Mouse (Mus musculus) thymus, postnatal 4 days (tissue): ENCODE measurements around the gene H2afb3.
"Not testable (repeated sequence)": the region's sequence is repeated elsewhere in the genome, so short reads cannot be mapped to it uniquely, and the experiment has no call there.

Experiments used
- DNase-seq: peaks from one replicate; pipeline ENCODE4 v3.0.0; 2021

Gene H2afb3

GRCm38 (mm10) chrX:120312995-120313394 is at the start of gene H2afb3:
Gene H2afb3, minus strand, starts transcription at chrX:120313095.
- not testable (repeated sequence) for DNase-seq

GRCm38 (mm10) chrX:120301469-120302175 is 11.3 kb downstream of the H2afb3 start:
- DNase-seq: no peak

GRCm38 (mm10) chrX:120292832-120293750 is 19.8 kb downstream of the H2afb3 start:
- DNase-seq: no peak

GRCm38 (mm10) chrX:120291696-120292095 is 21.2 kb downstream of the H2afb3 start:
- no peak for DNase-seq

GRCm38 (mm10) chrX:120290900-120291280 is 22.0 kb downstream of the H2afb3 start:
- DNase-seq: no peak

GRCm38 (mm10) chrX:120290011-120290899 is 22.6 kb downstream of the H2afb3 start, which contains the start of gene Pcdh11x:
Gene Pcdh11x, plus strand, starts transcription at chrX:120290259.
- no peak for DNase-seq

GRCm38 (mm10) chrX:120287502-120287901 is 25.4 kb downstream of the H2afb3 start:
- no peak for DNase-seq

- no peak for DNase-seq
Observed at GRCm38 (mm10) chrX:120285522-120285921, 27.4 kb downstream of the H2afb3 start.
